Mouse (Mus musculus) embryonic stem cell, embryonic (primary cell): Measurements from ENCODE around the gene Btbd2.

Experiments
- CTCF ChIA-PET, 4 experiments: fragments of 300-600 bp in 2 of 4; fragments of 350-600 bp in 2 of 4; sonication (Branson Sonifier 250); formaldehyde crosslinking; loops; one replicate each; lab custom pipeline; 2022; ENCODE audit warnings: inconsistent platforms in 2 of 4; lab: Charles Lee
- POLR2A ChIA-PET, 4 experiments: fragments of 300-600 bp in 2 of 4; fragments of 350-600 bp in 2 of 4; sonication (Branson Sonifier 250); formaldehyde crosslinking; loops; one replicate each; lab custom pipeline; 2022; ENCODE audit warnings: antibody characterized with exemption in 4 of 4, inconsistent platforms in 1 of 4; lab: Charles Lee

The Btbd2 gene

DNA sequence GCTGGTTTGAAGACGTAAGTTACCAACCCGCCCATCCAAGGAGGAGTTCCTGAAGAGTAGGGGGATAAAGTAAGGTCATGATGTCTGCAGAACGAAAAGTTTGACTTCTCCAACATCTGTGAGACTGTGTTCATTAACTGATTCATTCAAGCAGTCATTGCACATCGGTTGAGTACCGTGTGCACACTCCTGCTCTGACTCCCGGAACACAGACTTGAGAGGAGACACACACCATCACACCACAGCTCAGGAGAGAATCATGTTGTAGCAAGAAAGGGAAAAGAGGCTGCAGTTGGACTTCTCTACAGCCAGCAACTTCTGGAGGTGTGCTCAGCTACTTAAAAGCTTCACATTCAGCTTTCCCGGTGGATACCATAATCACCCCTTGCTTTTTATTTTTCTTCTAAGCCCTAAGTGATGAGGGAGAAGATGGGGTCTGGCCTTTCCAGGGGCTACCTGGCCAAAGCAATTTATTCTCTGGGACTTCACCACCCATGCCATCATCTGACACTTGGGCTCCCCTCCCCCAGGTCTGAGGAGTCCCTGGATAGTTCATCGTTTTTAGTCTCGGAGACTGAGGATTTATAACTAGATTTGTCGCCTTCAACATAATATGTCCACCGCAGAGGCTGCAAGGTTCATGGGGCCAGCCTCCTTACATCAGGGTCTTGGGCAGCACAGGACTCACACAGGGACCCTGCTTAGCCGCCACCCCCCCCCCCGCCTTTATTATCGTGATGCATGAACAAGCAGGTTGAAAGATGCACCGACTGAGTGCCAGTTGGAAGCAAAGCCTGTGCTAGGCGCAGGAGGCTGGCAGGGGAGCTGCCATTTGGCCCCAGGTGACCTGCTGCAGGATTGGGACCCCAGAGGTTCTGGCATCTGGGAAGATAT is 35.8 kb downstream of the Btbd2 start:
- ChIA-PET CTCF (interaction anchor here (0.9 to 4.0 kb wide), 11 partner anchors 10 to 67 kb away, joined by 3 to 38 read pairs (median 6); partner anchors contain the start of genes Klf16 (in 1 of the 4) and Rexo1 (in 1 of the 4)), POLR2A (interaction anchor here (0.5 to 10.3 kb wide), 75 partner anchors 8 to 569 kb away, joined by 3 to 157 read pairs (median 7); partner anchors contain the start of genes Adat3 (in 3 of the 4), Gm49322 (in 3 of the 4), Mknk2 (in 3 of the 4) and Scamp4 (in 3 of the 4))

DNA sequence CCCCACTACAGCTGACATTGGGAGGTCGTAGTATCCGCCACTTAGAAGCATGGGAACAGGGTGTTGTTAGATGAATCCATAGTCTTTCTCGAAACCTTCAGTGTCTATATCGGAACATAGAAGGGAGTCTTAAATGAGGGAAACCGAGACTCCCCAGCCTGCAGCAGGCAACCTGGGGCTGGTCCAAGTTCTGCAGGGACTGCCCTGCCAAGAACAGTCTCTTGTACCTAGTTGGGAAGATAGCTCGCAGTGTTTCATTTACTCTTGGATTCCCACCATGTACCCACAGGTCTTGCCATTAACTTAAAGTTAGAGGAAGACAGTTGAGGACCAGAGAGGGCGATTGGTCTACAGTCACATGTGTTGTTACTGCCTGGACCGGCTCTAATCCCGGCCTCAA is 36.5 kb downstream of the Btbd2 start:
- POLR2A ChIA-PET = interaction anchor here (0.5 to 10.3 kb wide), 97 partner anchors 9 to 711 kb away, joined by 3 to 157 read pairs (median 5); partner anchors contain the start of genes Adat3 (in 4 of the 4), Scamp4 (in 4 of the 4), Gm49322 (in 3 of the 4) and Mknk2 (in 3 of the 4)
- CTCF ChIA-PET = interaction anchor here (0.6 to 4.0 kb wide), 17 partner anchors 9 to 260 kb away, joined by 3 to 38 read pairs (median 4); partner anchors contain the start of genes Atp8b3 (in 1 of the 4), Klf16 (in 1 of the 4) and Rexo1 (in 1 of the 4)

GRCm38 (mm10) chr10:80619465-80620244 is 37.2 kb downstream of the Btbd2 start:
- POLR2A ChIA-PET = interaction anchor here (0.6 to 10.3 kb wide), 101 partner anchors 9 to 765 kb away, joined by 3 to 157 read pairs (median 4); partner anchors contain the start of genes Adat3 (in 4 of the 4), Scamp4 (in 4 of the 4), Gm49322 (in 3 of the 4) and Mknk2 (in 3 of the 4)
- CTCF ChIA-PET = interaction anchor here (0.6 to 4.0 kb wide), 19 partner anchors 9 to 696 kb away, joined by 3 to 38 read pairs (median 4); partner anchors contain the start of genes Atp8b3 (in 1 of the 4), Klf16 (in 1 of the 4), Midn (in 1 of the 4) and Rexo1 (in 1 of the 4)

- ChIA-PET POLR2A (interaction anchor here in 3 of 4 experiments (0.6 to 7.8 kb wide), 27 partner anchors 7 to 451 kb away, joined by 3 to 117 read pairs (median 5); partner anchors contain the start of genes Adat3 (in 2 of the 3), Gm49322 (in 2 of the 3), Rexo1 (in 2 of the 3) and Scamp4 (in 2 of the 3)), CTCF (interaction anchor here in 3 of 4 experiments (0.7 to 1.4 kb wide), 5 partner anchors 39 to 538 kb away, joined by 3 to 4 read pairs (median 4); no protein-coding TSS in a partner anchor)
These were observed 38.7 kb downstream of the Btbd2 start for GRCm38 (mm10) chr10:80618181-80618580.

GRCm38 (mm10) chr10:80614351-80614750 is 42.5 kb downstream of the Btbd2 start:
- ChIA-PET CTCF (interaction anchor here in 2 of 4 experiments (0.7 to 2.0 kb wide), 5 partner anchors 8 to 286 kb away, joined by 3 to 15 read pairs (median 6); partner anchors contain the start of genes Abhd17a (in 1 of the 2), Csnk1g2 (in 1 of the 2) and Mknk2 (in 1 of the 2)), POLR2A (interaction anchor here in 3 of 4 experiments (0.6 to 5.6 kb wide), 18 partner anchors 8 to 285 kb away, joined by 3 to 44 read pairs (median 4); partner anchors contain the start of genes Csnk1g2 (in 2 of the 3), Abhd17a (in 1 of the 3), Adat3 (in 1 of the 3) and Klf16 (in 1 of the 3))

- CTCF ChIA-PET = interaction anchor here in 2 of 4 experiments (0.6 to 2.0 kb wide), 8 partner anchors 9 to 286 kb away, joined by 3 to 15 read pairs (median 4); partner anchors contain the start of genes Abhd17a (in 1 of the 2), Csnk1g2 (in 1 of the 2) and Mknk2 (in 1 of the 2)
- POLR2A ChIA-PET = interaction anchor here (0.6 to 5.6 kb wide), 22 partner anchors 8 to 284 kb away, joined by 3 to 44 read pairs (median 4); partner anchors contain the start of genes Adat3 (in 2 of the 4), Csnk1g2 (in 2 of the 4), Scamp4 (in 2 of the 4) and Abhd17a (in 1 of the 4)
These were observed 43.0 kb downstream of the Btbd2 start for GRCm38 (mm10) chr10:80613821-80614220.

GRCm38 (mm10) chr10:80611905-80612304 is 45.0 kb downstream of the Btbd2 start:
- POLR2A ChIA-PET = interaction anchor here in 2 of 4 experiments (0.8 to 5.6 kb wide), 16 partner anchors 8 to 219 kb away, joined by 3 to 44 read pairs (median 10); partner anchors contain the start of genes Abhd17a (in 2 of the 2), Adat3 (in 2 of the 2), Csnk1g2 (in 2 of the 2) and Scamp4 (in 2 of the 2)
- CTCF ChIA-PET = interaction anchor here (0.6 to 2.6 kb wide), 25 partner anchors 8 to 144 kb away, joined by 3 to 38 read pairs (median 4); partner anchors contain the start of genes Adat3 (in 2 of the 4), Csnk1g2 (in 2 of the 4), Scamp4 (in 2 of the 4) and Abhd17a (in 1 of the 4)

DNA sequence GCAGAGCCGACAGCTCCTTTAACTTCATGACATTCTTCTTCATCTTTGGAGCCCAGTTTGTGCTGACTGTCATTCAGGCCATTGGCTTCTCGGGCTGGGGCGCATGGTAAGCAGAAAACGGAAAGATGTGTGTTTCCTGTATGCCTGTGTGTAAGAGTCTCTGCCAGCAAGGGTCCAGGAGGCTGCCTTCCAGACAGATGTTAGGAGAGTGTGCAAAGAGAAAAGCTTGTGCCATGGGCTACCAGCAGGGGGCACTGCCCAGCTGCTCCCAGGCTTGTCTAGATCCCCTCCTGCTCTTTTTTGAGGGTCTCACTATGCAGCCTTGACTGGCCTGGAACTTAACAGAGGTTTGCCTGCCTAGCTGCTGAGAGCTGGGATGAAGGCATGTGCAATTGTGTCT is 45.8 kb downstream of the Btbd2 start:
- ChIA-PET POLR2A (interaction anchor here (0.6 to 5.6 kb wide), 43 partner anchors 7 to 220 kb away, joined by 3 to 44 read pairs (median 5); partner anchors contain the start of genes Csnk1g2 (in 3 of the 4), Abhd17a (in 2 of the 4), Adat3 (in 2 of the 4) and Scamp4 (in 2 of the 4)), CTCF (interaction anchor here (0.5 to 2.6 kb wide), 64 partner anchors 8 to 994 kb away, joined by 3 to 38 read pairs (median 4); partner anchors contain the start of genes Csnk1g2 (in 3 of the 4), Adat3 (in 2 of the 4), Rexo1 (in 2 of the 4) and Scamp4 (in 2 of the 4))

GRCm38 (mm10) chr10:80610116-80610785 is 46.6 kb downstream of the Btbd2 start:
- CTCF ChIA-PET = interaction anchor here (0.5 to 2.6 kb wide), 46 partner anchors 7 to 995 kb away, joined by 3 to 38 read pairs (median 5); partner anchors contain the start of genes Adat3 (in 2 of the 4), Csnk1g2 (in 2 of the 4), Scamp4 (in 2 of the 4) and Abhd17a (in 1 of the 4)
- POLR2A ChIA-PET = interaction anchor here in 3 of 4 experiments (0.6 to 5.6 kb wide), 30 partner anchors 9 to 221 kb away, joined by 3 to 44 read pairs (median 5); partner anchors contain the start of genes Abhd17a (in 2 of the 3), Csnk1g2 (in 2 of the 3) and Klf16 (in 1 of the 3)

DNA sequence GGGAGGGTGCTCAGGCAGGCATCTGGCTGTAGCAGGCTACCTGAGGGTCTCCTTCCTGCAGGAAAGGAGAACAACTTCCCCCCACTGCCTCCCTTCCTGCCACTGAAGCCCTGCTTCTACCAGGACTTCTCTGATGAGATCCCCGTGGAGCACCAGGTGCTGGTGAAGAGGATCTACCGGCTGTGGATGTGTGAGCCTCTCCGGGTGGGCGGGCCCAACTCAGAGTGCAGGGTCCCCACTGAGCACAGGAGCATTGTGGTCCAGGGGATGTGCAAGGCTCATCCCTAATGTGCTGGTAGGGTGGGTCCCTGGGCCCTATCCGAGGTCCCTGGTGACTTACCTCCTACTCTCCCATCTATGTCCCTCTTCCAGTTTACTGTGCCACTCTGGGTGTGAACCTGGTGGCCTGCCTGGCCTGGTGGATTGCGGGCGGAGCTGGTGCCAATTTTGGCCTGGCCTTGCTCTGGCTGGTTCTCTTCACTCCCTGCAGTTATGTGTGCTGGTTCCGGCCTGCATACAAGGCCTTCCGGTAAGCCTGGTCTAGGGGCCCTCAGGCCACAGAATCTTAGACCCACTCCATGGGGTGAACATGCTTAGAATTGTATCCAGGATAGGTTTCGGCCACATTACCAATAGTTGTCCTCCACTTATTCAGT is 47.5 kb downstream of the Btbd2 start:
- ChIA-PET POLR2A (interaction anchor here in 2 of 4 experiments (0.9 to 5.6 kb wide), 10 partner anchors 10 to 66 kb away, joined by 3 to 44 read pairs (median 14); partner anchors contain the start of genes Abhd17a (in 1 of the 2) and Klf16 (in 1 of the 2)), CTCF (interaction anchor here in 1 of 4 experiments (2.6 kb wide), 1 partner anchor 11 kb away, joined by 38 read pairs; the partner anchor contains the start of gene Csnk1g2)

GRCm38 (mm10) chr10:80608435-80608834 is 48.4 kb downstream of the Btbd2 start:
- CTCF ChIA-PET = no interaction called here

GRCm38 (mm10) chr10:80606737-80607350 is 50.0 kb downstream of the Btbd2 start:
- ChIA-PET CTCF (interaction anchor here in 3 of 4 experiments (0.6 to 1.4 kb wide), 4 partner anchors 28 to 666 kb away, joined by 3 to 5 read pairs (median 3); no protein-coding TSS in a partner anchor), POLR2A (interaction anchor here in 3 of 4 experiments (0.6 to 3.4 kb wide), 32 partner anchors 10 to 145 kb away, joined by 3 to 52 read pairs (median 6); partner anchors contain the start of genes Csnk1g2 (in 2 of the 3), Abhd17a (in 1 of the 3), Izumo4 (in 1 of the 3) and Rexo1 (in 1 of the 3))

More at GRCm38 (mm10) chr10:80608435-80608834, 48.4 kb downstream of the Btbd2 start:
- POLR2A ChIA-PET = interaction anchor here in 2 of 4 experiments (1.0 to 3.4 kb wide), 14 partner anchors 10 to 67 kb away, joined by 3 to 52 read pairs (median 10); partner anchors contain the start of genes Abhd17a (in 2 of the 2) and Csnk1g2 (in 2 of the 2)

DNA sequence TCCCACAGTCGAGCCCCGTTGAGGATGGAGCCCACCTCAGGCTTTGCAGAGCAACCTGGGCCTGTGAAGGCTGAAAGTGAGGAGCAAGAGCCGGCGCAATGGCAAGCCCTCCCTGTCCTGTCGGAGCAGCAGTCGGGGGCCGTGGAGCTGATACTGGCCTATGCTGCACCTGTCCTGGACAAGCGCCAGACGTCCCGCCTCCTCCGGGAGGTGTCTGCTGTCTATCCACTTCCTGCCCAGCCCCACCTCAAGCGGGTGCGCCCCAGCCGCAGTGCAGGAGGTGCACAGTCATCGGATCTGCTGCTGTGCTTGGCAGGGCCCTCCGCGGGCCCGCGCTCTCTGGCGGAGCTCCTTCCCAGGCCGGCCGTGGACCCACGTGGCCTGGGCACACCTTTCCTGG is 50.6 kb downstream of the Btbd2 start:
- CTCF ChIA-PET = interaction anchor here in 3 of 4 experiments (0.6 to 1.4 kb wide), 3 partner anchors 28 to 666 kb away, joined by 3 to 5 read pairs (median 3); no protein-coding TSS in a partner anchor

More for the DNA sequence above, 50.6 kb downstream of the Btbd2 start:
- POLR2A ChIA-PET = interaction anchor here in 3 of 4 experiments (0.6 to 3.4 kb wide), 29 partner anchors 9 to 145 kb away, joined by 3 to 52 read pairs (median 6); partner anchors contain the start of genes Csnk1g2 (in 3 of the 3), Abhd17a (in 1 of the 3), Izumo4 (in 1 of the 3) and Rexo1 (in 1 of the 3)
